Mouse (Mus musculus) embryonic facial prominence, embryonic 12.5 days (tissue): Measurements from ENCODE around the gene Ccl9. TPM values are rescaled to one million over a fixed set of nuclear protein-coding genes. Genes with fewer than 3 reads are reported as not detected.
"Not testable (repeated sequence)": the region's sequence is repeated elsewhere in the genome, so short reads cannot be mapped to it uniquely, and the experiment has no call there.

Experiments used
- ATAC-seq: fragments of 200-750 bp; cut with Nextera tagmentation; 2 replicates; pipeline ENCODE4 v1.8.0; 2017; ENCODE audit not compliant: insufficient number of reproducible peaks, insufficient read depth, low FRiP score, low TSS enrichment
- H3K27ac ChIP-seq: fragments of 300-500 bp; sonication (generic); 2 replicates; pipeline ENCODE4 v1.5.1; 2016; ENCODE audit warnings: mild to moderate bottlenecking
- H3K27me3 ChIP-seq: fragments of 300-500 bp; sonication (generic); 2 replicates; pipeline ENCODE4 v1.6.1; 2016; ENCODE audit warnings: mild to moderate bottlenecking, moderate library complexity
- H3K36me3 ChIP-seq: fragments of 300-500 bp; sonication (generic); 2 replicates; pipeline ENCODE4 v1.6.1; 2016; ENCODE audit warnings: mild to moderate bottlenecking
- H3K4me1 ChIP-seq: fragments of 300-500 bp; sonication (generic); 2 replicates; pipeline ENCODE4 v1.6.1; 2016
- H3K4me2 ChIP-seq: fragments of 300-500 bp; sonication (generic); replicated peaks from 2 replicates; pipeline ENCODE4 v1.6.1; 2016; ENCODE audit warnings: mild to moderate bottlenecking, moderate library complexity
- H3K4me3 ChIP-seq: fragments of 300-500 bp; sonication (generic); 2 replicates; pipeline ENCODE4 v1.5.1; 2016; ENCODE audit warnings: mild to moderate bottlenecking
- H3K9ac ChIP-seq: fragments of 300-500 bp; sonication (generic); 2 replicates; pipeline ENCODE4 v1.6.1; 2016; ENCODE audit warnings: mild to moderate bottlenecking, moderate library complexity
- H3K9me3 ChIP-seq: fragments of 300-500 bp; sonication (generic); 2 replicates; pipeline ENCODE4 v1.6.1; 2016; ENCODE audit warnings: mild to moderate bottlenecking, moderate library complexity
- WGBS: fragments of 180-500 bp; shearing (Covaris S2); methylation state at CpG from one replicate; pipeline ENCODE4 v1.1.7; 2016; 5-methylcytosine and 5-hydroxymethylcytosine counted together
- polyA plus RNA-seq: library from polyadenylated mRNA; unstranded; fragments of >200 nt; fragmentation: Nextera tagmentation; extraction: Ambion mirVana; gene quantifications from 2 replicates; pipeline ENCODE4 v1.2.1, GENCODE M21; 2016

Gene Ccl9
- polyA plus RNA-seq, 1 experiment from 2014 or later, result 1.3 TPM

DNA sequence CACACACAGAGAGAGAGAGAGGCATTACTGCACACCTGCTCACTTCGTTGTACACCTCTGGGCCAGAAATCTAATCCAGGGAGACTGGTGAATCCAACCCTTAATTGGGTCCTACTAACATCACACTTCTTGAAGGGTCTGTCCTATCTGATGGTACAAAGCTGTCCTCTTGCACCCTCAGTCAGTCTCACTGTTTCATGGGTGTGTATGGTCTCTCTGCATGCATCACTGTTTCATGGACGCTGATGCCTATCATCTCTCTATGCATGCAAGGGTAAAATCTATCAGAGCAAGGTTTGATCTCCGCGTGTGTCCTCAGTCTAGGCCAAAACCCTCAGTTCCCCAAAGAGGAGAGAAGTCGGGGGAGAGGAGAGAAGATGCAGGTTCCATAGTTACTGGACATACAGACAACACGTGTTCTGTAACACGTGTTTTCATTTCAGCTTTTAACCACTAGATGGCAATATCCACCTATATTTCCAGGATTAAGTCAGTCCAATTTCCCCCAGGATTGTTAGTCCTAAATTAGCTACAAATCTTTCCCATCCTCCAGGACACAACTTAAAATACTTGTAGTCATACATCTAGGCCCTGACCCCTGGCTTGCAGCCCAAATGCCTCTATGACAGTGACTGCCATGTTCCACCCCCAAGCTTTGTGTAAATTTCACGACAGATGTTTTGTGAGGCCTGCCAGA, 22.2 kb downstream of the Ccl9 start:
- Histone ChIP-seq H3K36me3 (no peaks in the 10 kb centered on the region), H3K27ac (no peak overlapping the region), H3K4me3 (no peak overlapping the region), H3K27me3 (no peaks in the 10 kb centered on the region), H3K4me1 (no peaks in the 10 kb centered on the region), H3K9me3 (no peaks in the 10 kb centered on the region), H3K4me2 (no peak overlapping the region), H3K9ac (no peak overlapping the region)
- no peak for ATAC-seq
- 32% methylated on average over 8 of the region's 8 CpGs for WGBS

DNA sequence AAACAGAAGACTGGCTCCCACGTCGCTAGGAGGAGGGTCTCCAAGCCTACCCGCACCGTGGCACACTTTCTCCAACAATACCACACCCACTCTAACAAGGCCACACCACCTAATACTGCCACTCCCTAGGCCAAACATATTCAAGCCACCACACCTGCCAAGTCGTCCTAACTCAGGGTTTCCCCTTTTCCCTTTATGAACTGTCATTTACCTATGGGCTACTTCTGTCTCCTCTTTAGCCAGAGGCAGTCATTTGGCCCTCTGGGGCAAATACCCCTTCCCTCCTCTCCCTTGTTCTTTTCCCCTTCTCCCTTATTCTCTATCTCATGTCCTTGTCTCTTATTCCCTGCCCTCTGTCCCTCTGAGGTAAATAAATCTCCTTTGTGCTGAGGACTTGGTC, 26.8 kb downstream of the Ccl9 start:
- Histone ChIP-seq H3K4me2 (no peak overlapping the region), H3K4me1 (no peaks in the 10 kb centered on the region), H3K27me3 (no peaks in the 10 kb centered on the region), H3K4me3 (no peak overlapping the region), H3K36me3 (no peaks in the 10 kb centered on the region), H3K9ac (no peak overlapping the region), H3K27ac (no peak overlapping the region), H3K9me3 (no peaks in the 10 kb centered on the region)
- no peak for ATAC-seq
- WGBS, result 85% methylated on average over 5 of the region's 5 CpGs

DNA sequence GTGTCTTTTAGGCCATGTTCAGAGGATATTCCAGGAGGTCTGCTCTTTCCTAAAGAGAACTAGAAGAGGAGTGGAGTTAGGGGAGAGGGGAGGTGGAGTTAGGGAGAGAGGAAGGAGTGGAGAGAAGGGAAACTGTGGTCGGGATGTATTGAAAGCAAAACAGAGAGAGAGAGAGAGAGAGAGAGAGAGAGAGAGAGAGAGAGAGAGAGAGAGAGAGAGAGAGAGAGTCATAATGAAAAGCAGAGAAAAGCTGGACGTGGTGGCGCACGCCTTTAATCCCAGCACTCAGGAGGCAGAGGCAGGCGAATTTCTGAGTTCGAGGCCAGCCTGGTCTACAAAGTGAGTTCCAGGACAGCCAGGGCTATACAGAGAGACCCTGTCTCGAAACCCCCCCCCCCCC, 27.4 kb downstream of the Ccl9 start:
- H3K9ac ChIP-seq, H3K36me3 ChIP-seq, H3K27me3 ChIP-seq, H3K4me3 ChIP-seq, H3K27ac ChIP-seq, H3K4me1 ChIP-seq, H3K4me2 ChIP-seq, ATAC-seq, H3K9me3 ChIP-seq: not testable (repeated sequence)
- whole genome bisulfite sequencing, result 81% methylated on average over 7 of the region's 7 CpGs

DNA sequence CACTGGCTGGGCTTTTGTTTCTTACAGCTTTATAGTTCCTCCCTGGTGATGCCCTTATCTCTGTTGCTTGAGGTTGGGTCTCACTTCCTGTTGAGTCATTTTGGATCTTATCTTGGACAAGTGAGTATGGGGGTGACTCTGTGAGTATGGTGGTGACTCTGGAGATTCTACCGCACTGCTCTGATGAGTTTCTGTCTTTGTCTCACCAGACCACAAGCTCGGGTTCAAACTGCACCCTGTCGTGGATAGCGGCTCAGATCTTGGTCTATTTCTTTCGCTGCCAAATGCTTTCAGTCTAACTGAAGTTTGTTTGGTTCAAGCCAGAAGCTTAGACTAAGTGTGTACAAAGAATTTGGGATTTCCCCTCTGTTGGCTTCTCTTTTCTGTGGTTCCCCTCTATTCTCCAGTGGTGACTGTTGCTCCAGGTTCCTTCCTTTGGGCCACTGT, 28.2 kb downstream of the Ccl9 start:
- WGBS, result 89% methylated on average over 5 of the region's 5 CpGs
- ATAC-seq, result no peak
- Histone ChIP-seq H3K9ac (no peak overlapping the region), H3K4me2 (no peak overlapping the region), H3K27ac (no peak overlapping the region), H3K4me3 (no peak overlapping the region), H3K27me3 (no peaks in the 10 kb centered on the region), H3K9me3 (no peaks in the 10 kb centered on the region), H3K4me1 (no peaks in the 10 kb centered on the region), H3K36me3 (no peaks in the 10 kb centered on the region)

DNA sequence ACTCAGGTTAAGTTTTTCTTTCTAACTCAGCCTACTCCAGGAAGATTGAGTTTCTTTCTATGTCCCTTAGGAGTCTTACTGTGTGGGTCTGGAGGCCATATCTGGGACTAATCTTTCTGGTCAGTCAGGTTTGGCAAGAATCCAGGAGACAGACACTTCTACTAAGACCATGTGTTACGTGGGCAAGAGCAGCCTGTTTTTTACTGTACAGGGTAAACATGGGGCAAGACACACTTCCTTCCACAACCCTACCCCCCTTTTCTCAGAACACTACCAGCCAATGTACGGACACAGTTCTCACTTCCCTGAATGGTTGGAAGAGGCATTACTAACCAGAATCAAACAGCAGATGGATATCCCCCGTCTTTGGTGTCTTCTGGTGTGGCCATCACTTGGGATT, 34.2 kb downstream of the Ccl9 start:
- Histone ChIP-seq H3K9me3 (no peaks in the 10 kb centered on the region), H3K4me1 (peaks cover 7% of the 10 kb centered on the region; the same call in 1 of the 2 replicates), H3K36me3 (no peaks in the 10 kb centered on the region), H3K9ac (no peak overlapping the region), H3K27ac (no peak overlapping the region), H3K4me3 (no peak overlapping the region), H3K27me3 (no peaks in the 10 kb centered on the region), H3K4me2 (no peak overlapping the region)
- ATAC-seq, result no peak
- WGBS, result 60% methylated on average over 3 of the region's 3 CpGs

DNA sequence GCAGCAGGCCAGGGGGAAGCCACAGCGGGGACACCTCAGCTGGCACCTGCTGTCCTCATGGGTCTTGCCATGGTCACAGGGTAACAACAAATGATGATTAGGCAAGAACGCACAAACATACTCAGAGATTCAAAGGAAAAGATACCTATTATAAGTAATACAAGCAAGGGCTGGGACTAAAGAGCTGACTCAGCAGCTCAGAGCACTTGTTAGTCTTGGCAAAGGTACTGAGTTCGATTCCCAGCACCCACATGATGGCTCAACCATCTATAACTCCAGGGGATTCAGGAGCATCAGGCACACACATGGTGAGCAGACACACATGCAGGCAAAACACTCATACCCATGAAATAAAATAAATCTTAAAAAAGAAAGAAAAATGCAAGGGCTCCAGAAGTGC, 37.0 kb downstream of the Ccl9 start:
- H3K36me3 ChIP-seq, result no peaks in the 10 kb centered on the region
- WGBS, result 93% methylated on average over 3 of the region's 3 CpGs
- no peak overlapping the region for H3K4me3 ChIP-seq

DNA sequence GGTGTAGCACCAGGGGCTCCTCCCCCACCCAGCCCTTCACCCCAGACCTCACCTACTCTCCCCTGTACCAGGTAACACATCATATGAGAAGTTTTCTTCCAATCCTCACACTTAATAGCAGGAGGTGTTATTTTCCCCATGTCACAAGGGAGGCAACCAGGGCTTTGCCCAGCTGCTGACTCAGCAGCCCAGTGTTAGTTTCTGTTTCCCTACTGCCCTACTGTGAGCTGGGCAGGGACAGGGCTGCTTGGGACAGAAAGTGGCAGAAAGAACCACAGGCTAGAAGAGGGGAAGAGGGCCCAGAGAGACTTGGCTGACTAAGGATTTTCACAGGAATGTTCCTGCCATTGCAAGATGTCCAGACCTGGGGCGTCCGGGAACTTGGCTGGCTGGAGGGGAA, 37.5 kb downstream of the Ccl9 start:
- Histone ChIP-seq H3K9me3 (no peaks in the 10 kb centered on the region), H3K4me2 (no peak overlapping the region), H3K36me3 (no peaks in the 10 kb centered on the region), H3K4me1 (peaks cover 11% of the 10 kb centered on the region; the same call in 1 of the 2 replicates), H3K9ac (no peak overlapping the region), H3K27ac (no peak overlapping the region), H3K27me3 (no peaks in the 10 kb centered on the region), H3K4me3 (no peak overlapping the region)
- no peak for ATAC-seq
- WGBS, result 86% methylated on average over 2 of the region's 2 CpGs

More for the DNA sequence above, 37.0 kb downstream of the Ccl9 start:
- H3K4me2 ChIP-seq, result no peak overlapping the region
- peaks cover 7% of the 10 kb centered on the region; the same call in 1 of the 2 replicates for H3K4me1 ChIP-seq
- ATAC-seq, result no peak
- H3K27me3 ChIP-seq, result no peaks in the 10 kb centered on the region
- no peak overlapping the region for H3K27ac ChIP-seq
- H3K9me3 ChIP-seq, result no peaks in the 10 kb centered on the region
- no peak overlapping the region for H3K9ac ChIP-seq

DNA sequence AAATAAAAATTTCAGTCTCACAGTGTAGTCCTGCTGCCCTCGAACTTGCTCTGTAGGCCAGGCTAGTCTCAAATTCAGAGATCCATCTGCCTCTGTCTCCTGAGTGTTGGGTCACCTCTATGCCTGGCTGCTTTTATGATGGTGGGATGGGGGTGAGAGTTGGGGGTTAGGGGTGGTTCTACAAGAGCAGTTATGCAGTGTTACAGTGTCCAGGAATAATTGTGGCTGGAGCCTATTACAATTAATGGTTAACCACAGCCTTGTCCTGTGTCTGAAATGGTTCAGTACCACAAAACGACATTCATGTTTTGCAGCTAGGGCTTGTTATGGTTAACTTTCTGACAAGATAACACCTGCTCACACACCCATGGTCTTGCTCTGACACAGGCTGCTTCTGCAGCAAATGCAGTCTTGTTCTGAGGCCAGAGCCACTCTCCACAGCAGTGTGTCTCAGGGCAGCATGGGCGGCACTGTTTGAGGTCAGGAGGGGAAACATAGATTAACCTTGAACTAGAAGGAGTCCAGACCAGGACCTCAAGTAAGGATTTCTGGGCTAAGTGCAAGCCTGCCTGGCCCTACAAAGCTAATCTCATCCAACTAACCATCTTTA, 39.6 kb downstream of the Ccl9 start:
- 70% methylated on average over 3 of the region's 3 CpGs for WGBS
- Histone ChIP-seq H3K4me3 (no peak overlapping the region), H3K27ac (no peak overlapping the region), H3K9ac (no peak overlapping the region), H3K4me2 (no peak overlapping the region), H3K9me3 (no peaks in the 10 kb centered on the region), H3K27me3 (no peaks in the 10 kb centered on the region), H3K4me1 (peaks cover 17% of the 10 kb centered on the region), H3K36me3 (no peaks in the 10 kb centered on the region)
- no peak for ATAC-seq

DNA sequence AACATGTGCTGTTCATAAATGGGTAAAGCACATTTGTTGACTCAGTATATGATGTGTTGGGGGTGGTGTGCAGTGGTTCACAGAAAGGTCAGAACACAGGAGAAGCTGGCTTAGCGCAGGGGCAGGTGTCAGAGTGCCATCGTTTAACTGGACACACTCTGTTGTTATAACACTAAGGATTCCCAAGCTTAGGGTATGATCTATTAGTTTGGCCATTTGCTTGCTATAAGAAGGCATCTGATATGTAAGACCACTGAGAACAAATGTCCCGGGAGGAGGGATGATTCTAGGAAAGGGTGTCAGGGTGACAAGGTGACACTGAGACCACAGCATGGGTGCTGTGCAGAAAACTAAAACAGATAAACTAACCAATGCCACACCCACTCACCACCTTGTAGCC, 41.6 kb downstream of the Ccl9 start:
- Histone ChIP-seq H3K4me2 (no peak overlapping the region), H3K27ac (no peak overlapping the region), H3K27me3 (no peaks in the 10 kb centered on the region), H3K9ac (no peak overlapping the region), H3K4me3 (no peak overlapping the region), H3K9me3 (no peaks in the 10 kb centered on the region), H3K36me3 (no peaks in the 10 kb centered on the region), H3K4me1 (peaks cover 17% of the 10 kb centered on the region)
- ATAC-seq, result no peak
- 84% methylated on average over 3 of the region's 3 CpGs for WGBS

DNA sequence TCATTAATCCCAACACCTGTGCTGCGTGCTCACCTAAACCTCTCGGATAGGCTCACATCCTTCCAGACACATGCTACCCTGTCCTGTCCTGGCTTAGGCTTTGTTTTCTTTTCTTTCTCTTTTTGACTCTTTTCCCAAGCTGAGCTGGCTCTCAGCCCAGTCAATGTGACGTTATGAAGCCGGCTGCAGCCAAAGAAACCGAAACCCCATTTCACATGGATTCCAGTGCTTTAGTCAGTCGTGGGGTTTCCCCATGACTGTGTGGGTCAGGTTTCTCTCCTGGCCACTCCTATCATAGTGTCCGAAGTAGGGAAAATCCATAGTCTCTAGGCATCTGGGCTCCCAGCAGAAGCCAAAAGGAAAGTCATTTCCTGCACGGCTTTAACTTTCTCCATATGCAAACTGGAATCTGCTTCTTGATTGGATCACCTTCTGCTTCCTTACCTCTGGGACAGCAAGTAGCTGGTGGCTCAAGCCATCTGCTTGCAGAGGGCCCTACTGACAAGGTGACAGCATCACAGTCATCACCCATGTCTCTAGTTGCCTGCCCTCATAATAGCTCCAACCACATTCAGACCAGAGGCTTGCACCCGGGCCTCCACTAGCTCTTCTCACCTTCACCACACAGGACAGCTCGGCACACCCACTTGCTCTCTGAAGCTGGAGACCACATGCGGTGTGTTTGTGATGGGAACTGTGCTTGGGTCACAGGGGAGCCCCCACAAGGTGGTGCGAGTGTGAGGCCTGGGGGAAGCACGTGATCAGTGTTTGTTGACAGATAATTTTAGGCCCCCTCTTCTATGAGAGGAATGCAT, 43.6 kb downstream of the Ccl9 start:
- H3K9ac ChIP-seq, result no peak overlapping the region
- no peak overlapping the region for H3K4me3 ChIP-seq
- H3K27me3 ChIP-seq, result no peaks in the 10 kb centered on the region
- no peaks in the 10 kb centered on the region for H3K9me3 ChIP-seq
- ATAC-seq, result peak; percentile 85
- no peaks in the 10 kb centered on the region for H3K36me3 ChIP-seq
- peaks cover 17% of the 10 kb centered on the region for H3K4me1 ChIP-seq
- whole genome bisulfite sequencing, result 33% methylated on average over 13 of the region's 13 CpGs
- H3K4me2 ChIP-seq, result peak overlapping the region; percentile 6
- peak overlapping the region; percentile 76 for H3K27ac ChIP-seq

DNA sequence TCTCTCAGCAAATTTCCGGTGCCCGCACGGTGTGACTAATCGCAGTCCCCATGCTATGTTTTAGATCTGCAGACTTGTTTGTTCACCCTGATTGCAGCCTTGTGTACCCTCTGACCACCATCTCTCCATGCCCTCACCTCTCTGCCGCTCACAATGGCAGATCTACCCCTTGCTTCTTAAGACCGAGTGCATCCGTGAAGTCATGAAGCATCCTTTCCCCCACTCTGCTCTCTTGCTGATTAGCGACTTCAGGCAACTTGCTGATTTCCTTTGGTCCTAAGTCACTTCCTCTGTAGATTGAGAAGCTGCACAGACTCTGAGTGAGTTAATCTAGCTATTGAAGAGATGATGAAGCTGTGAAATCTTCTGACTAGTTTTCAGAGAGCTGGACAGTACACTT, 44.3 kb downstream of the Ccl9 start:
- ATAC-seq, result no peak
- H3K4me2 ChIP-seq, result peak overlapping the region; percentile 6
- H3K9ac ChIP-seq, result no peak overlapping the region
- no peaks in the 10 kb centered on the region for H3K9me3 ChIP-seq
- H3K27me3 ChIP-seq, result no peaks in the 10 kb centered on the region
- WGBS, result 78% methylated on average over 8 of the region's 8 CpGs
- no peaks in the 10 kb centered on the region for H3K36me3 ChIP-seq
- peak overlapping the region; percentile 76; the same call in 1 of the 2 replicates for H3K27ac ChIP-seq
- peaks cover 17% of the 10 kb centered on the region for H3K4me1 ChIP-seq
- no peak overlapping the region for H3K4me3 ChIP-seq

DNA sequence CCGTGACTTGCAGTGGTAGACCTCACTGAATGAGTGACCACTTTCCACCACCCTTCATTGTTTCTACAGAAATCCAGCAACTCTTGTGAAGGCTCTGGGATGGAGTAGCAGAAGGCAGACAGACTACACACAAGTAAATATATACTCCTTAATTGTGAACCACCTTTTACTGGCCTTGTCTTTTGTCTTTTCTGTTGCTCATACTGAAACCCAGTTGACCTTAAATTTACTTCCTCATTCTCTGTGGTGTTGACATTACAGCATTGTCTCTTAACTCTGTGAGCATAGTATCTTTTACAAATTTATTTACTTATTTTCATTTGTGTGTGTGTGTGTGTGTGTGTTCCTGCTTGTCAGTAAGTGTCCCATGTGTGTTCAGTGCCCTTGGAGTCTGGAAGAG, 45.2 kb downstream of the Ccl9 start:
- H3K4me2 ChIP-seq, result no peak overlapping the region
- H3K9ac ChIP-seq, result no peak overlapping the region
- no peaks in the 10 kb centered on the region for H3K27me3 ChIP-seq
- peaks cover 17% of the 10 kb centered on the region for H3K4me1 ChIP-seq
- no peak overlapping the region for H3K4me3 ChIP-seq
- no peaks in the 10 kb centered on the region for H3K9me3 ChIP-seq
- ATAC-seq, result no peak
- H3K36me3 ChIP-seq, result no peaks in the 10 kb centered on the region
- 96% methylated on average over 1 of the region's 1 CpGs for WGBS
- H3K27ac ChIP-seq, result no peak overlapping the region
